Mouse (Mus musculus): ENCODE data around the gene Noxred1. TPM values are rescaled to one million over a fixed set of nuclear protein-coding genes. Genes with fewer than 3 reads are reported as not detected.
"Not testable (repeated sequence)": the region's sequence is repeated elsewhere in the genome, so short reads cannot be mapped to it uniquely, and the experiment has no call there.

The Noxred1 gene
- total and polyA plus RNA-seq, 2 experiments from 2014 or later = 0.37 TPM; not detected in 1

- Histone ChIP-seq H3K27ac (ENCODE audit: low read depth) (no peak overlapping the region), H3K4me2 (ENCODE audit: low read depth, low read length) (no peak overlapping the region), H3K9me3 (replicated peaks; ENCODE audit: control insufficient read depth, low read length) (no peaks in the 10 kb centered on the region), H3K36me3 (replicated peaks; ENCODE audit: control insufficient read depth, insufficient read depth, low read length) (no peaks in the 10 kb centered on the region), H3K4me1 (ENCODE audit: control insufficient read depth, insufficient read depth) (no peaks in the 10 kb centered on the region), H3K4me3 (ENCODE audit: low read depth, low read length) (no peak overlapping the region), H3K27me3 (ENCODE audit: control insufficient read depth, insufficient read depth, low read length) (no peaks in the 10 kb centered on the region), H3K9ac (replicated peaks; ENCODE audit: low read depth, low read length) (no peak overlapping the region)
- TF ChIP-seq CTCF (IDR thresholded peaks at IDR 0.05; ENCODE audit: low read depth) (no peak), EP300 (IDR thresholded peaks at IDR 0.05; ENCODE audit: low read depth) (no peak)
- 74% methylated on average over 7 of the region's 7 CpGs for WGBS
- ATAC-seq (ENCODE audit: insufficient read depth, low read depth) = no peak
- DNase-seq (ENCODE audit: low spot score) = no peak
These were observed 11.7 kb downstream of the Noxred1 start for GRCm38 (mm10) chr12:87226801-87227200.

GRCm38 (mm10) chr12:87224950-87225349 is 13.6 kb downstream of the Noxred1 start:
- H3K27me3 ChIP-seq (ENCODE audit: control insufficient read depth, insufficient read depth, low read length) = no peaks in the 10 kb centered on the region
- ATAC-seq (ENCODE audit: insufficient read depth, low read depth) (no peak), DNase-seq (ENCODE audit: low spot score) (no peak)
- H3K4me3 ChIP-seq (ENCODE audit: low read depth, low read length) = peak overlapping the region; percentile 5; the same call in 1 of the 2 replicates
- no peaks in the 10 kb centered on the region for H3K4me1 ChIP-seq (ENCODE audit: control insufficient read depth, insufficient read depth)
- TF ChIP-seq EP300 (IDR thresholded peaks at IDR 0.05; ENCODE audit: low read depth) = no peak
- TF ChIP-seq CTCF (IDR thresholded peaks at IDR 0.05; ENCODE audit: low read depth) = no peak
- H3K36me3 ChIP-seq (replicated peaks; ENCODE audit: control insufficient read depth, insufficient read depth, low read length) = no peaks in the 10 kb centered on the region
- no peak overlapping the region for H3K9ac ChIP-seq (replicated peaks; ENCODE audit: low read depth, low read length)
- H3K27ac ChIP-seq (ENCODE audit: low read depth) = no peak overlapping the region
- H3K9me3 ChIP-seq (replicated peaks; ENCODE audit: control insufficient read depth, low read length) = no peaks in the 10 kb centered on the region
- peak overlapping the region; percentile 31; the same call in 1 of the 2 replicates for H3K4me2 ChIP-seq (ENCODE audit: low read depth, low read length)
- WGBS = 60% methylated on average over 10 of the region's 10 CpGs

- WGBS = 55% methylated on average over 7 of the region's 7 CpGs
- Histone ChIP-seq H3K36me3 (replicated peaks; ENCODE audit: control insufficient read depth, insufficient read depth, low read length) (no peaks in the 10 kb centered on the region), H3K4me1 (ENCODE audit: control insufficient read depth, insufficient read depth) (no peaks in the 10 kb centered on the region), H3K27me3 (ENCODE audit: control insufficient read depth, insufficient read depth, low read length) (no peaks in the 10 kb centered on the region), H3K9me3 (replicated peaks; ENCODE audit: control insufficient read depth, low read length) (no peaks in the 10 kb centered on the region), H3K9ac (replicated peaks; ENCODE audit: low read depth, low read length) (no peak overlapping the region), H3K4me3 (ENCODE audit: low read depth, low read length) (no peak overlapping the region), H3K4me2 (ENCODE audit: low read depth, low read length) (no peak overlapping the region), H3K27ac (ENCODE audit: low read depth) (no peak overlapping the region)
- TF ChIP-seq CTCF (IDR thresholded peaks at IDR 0.05; ENCODE audit: low read depth) (no peak), EP300 (IDR thresholded peaks at IDR 0.05; ENCODE audit: low read depth) (no peak)
- DNase-seq (ENCODE audit: low spot score) (no peak), ATAC-seq (ENCODE audit: insufficient read depth, low read depth) (no peak)
These were observed 19.2 kb downstream of the Noxred1 start for GRCm38 (mm10) chr12:87219362-87219761.

GRCm38 (mm10) chr12:87217596-87217995 is 20.9 kb downstream of the Noxred1 start:
- H3K4me1 ChIP-seq (ENCODE audit: control insufficient read depth, insufficient read depth) = no peaks in the 10 kb centered on the region
- no peaks in the 10 kb centered on the region for H3K27me3 ChIP-seq (ENCODE audit: control insufficient read depth, insufficient read depth, low read length)
- DNase-seq (ENCODE audit: low spot score) (no peak), ATAC-seq (ENCODE audit: insufficient read depth, low read depth) (no peak)
- no peak for TF ChIP-seq CTCF (IDR thresholded peaks at IDR 0.05; ENCODE audit: low read depth)
- TF ChIP-seq EP300 (IDR thresholded peaks at IDR 0.05; ENCODE audit: low read depth) = no peak
- H3K4me2 ChIP-seq (ENCODE audit: low read depth, low read length) = no peak overlapping the region
- H3K9me3 ChIP-seq (replicated peaks; ENCODE audit: control insufficient read depth, low read length) = no peaks in the 10 kb centered on the region
- H3K27ac ChIP-seq (ENCODE audit: low read depth) = no peak overlapping the region
- no peak overlapping the region for H3K9ac ChIP-seq (replicated peaks; ENCODE audit: low read depth, low read length)
- H3K36me3 ChIP-seq (replicated peaks; ENCODE audit: control insufficient read depth, insufficient read depth, low read length) = no peaks in the 10 kb centered on the region
- H3K4me3 ChIP-seq (ENCODE audit: low read depth, low read length) = no peak overlapping the region

- Histone ChIP-seq H3K27ac (ENCODE audit: low read depth) (no peak overlapping the region), H3K4me1 (ENCODE audit: control insufficient read depth, insufficient read depth) (no peaks in the 10 kb centered on the region), H3K4me3 (ENCODE audit: low read depth, low read length) (no peak overlapping the region), H3K9me3 (replicated peaks; ENCODE audit: control insufficient read depth, low read length) (no peaks in the 10 kb centered on the region), H3K4me2 (ENCODE audit: low read depth, low read length) (no peak overlapping the region), H3K9ac (replicated peaks; ENCODE audit: low read depth, low read length) (no peak overlapping the region), H3K27me3 (ENCODE audit: control insufficient read depth, insufficient read depth, low read length) (no peaks in the 10 kb centered on the region), H3K36me3 (replicated peaks; ENCODE audit: control insufficient read depth, insufficient read depth, low read length) (no peaks in the 10 kb centered on the region)
- no peak for ATAC-seq (ENCODE audit: insufficient read depth, low read depth)
- DNase-seq (ENCODE audit: low spot score) = no peak
- 59% methylated on average over 2 of the region's 2 CpGs for WGBS
- TF ChIP-seq EP300 (IDR thresholded peaks at IDR 0.05; ENCODE audit: low read depth) (no peak), CTCF (IDR thresholded peaks at IDR 0.05; ENCODE audit: low read depth) (no peak)
These were observed 22.5 kb downstream of the Noxred1 start for GRCm38 (mm10) chr12:87216053-87216452.

GRCm38 (mm10) chr12:87212844-87213606 is 25.5 kb downstream of the Noxred1 start:
- 47% methylated on average over 2 of the region's 2 CpGs for WGBS
- ATAC-seq (ENCODE audit: insufficient read depth, low read depth) = no peak

GRCm38 (mm10) chr12:87205789-87206188 is 32.7 kb downstream of the Noxred1 start:
- H3K4me2 ChIP-seq (ENCODE audit: low read depth, low read length); H3K4me1 ChIP-seq (ENCODE audit: control insufficient read depth, insufficient read depth); H3K36me3 ChIP-seq (replicated peaks; ENCODE audit: control insufficient read depth, insufficient read depth, low read length); DNase-seq (ENCODE audit: low spot score); ATAC-seq (ENCODE audit: insufficient read depth, low read depth); H3K27me3 ChIP-seq (ENCODE audit: control insufficient read depth, insufficient read depth, low read length); H3K9ac ChIP-seq (replicated peaks; ENCODE audit: low read depth, low read length); H3K27ac ChIP-seq (ENCODE audit: low read depth); H3K9me3 ChIP-seq (replicated peaks; ENCODE audit: control insufficient read depth, low read length); H3K4me3 ChIP-seq (ENCODE audit: low read depth, low read length): not testable (repeated sequence)
- 88% methylated on average over 5 of the region's 5 CpGs for WGBS

More at GRCm38 (mm10) chr12:87212844-87213606, 25.5 kb downstream of the Noxred1 start:
- Histone ChIP-seq H3K4me1 (ENCODE audit: control insufficient read depth, insufficient read depth) (no peaks in the 10 kb centered on the region), H3K4me3 (ENCODE audit: low read depth, low read length) (no peak overlapping the region), H3K9me3 (replicated peaks; ENCODE audit: control insufficient read depth, low read length) (no peaks in the 10 kb centered on the region), H3K27ac (ENCODE audit: low read depth) (no peak overlapping the region), H3K9ac (replicated peaks; ENCODE audit: low read depth, low read length) (no peak overlapping the region), H3K27me3 (ENCODE audit: control insufficient read depth, insufficient read depth, low read length) (no peaks in the 10 kb centered on the region), H3K4me2 (ENCODE audit: low read depth, low read length) (no peak overlapping the region), H3K36me3 (replicated peaks; ENCODE audit: control insufficient read depth, insufficient read depth, low read length) (no peaks in the 10 kb centered on the region)
- DNase-seq (ENCODE audit: low spot score) = no peak
- TF ChIP-seq EP300 (IDR thresholded peaks at IDR 0.05; ENCODE audit: low read depth) = no peak
- TF ChIP-seq CTCF (IDR thresholded peaks at IDR 0.05; ENCODE audit: low read depth) = no peak
